Mouse (Mus musculus) kidney, postnatal 25 days (tissue): ENCODE measurements around the gene Dus3l.

Experiments
- DNase-seq, 2 experiments: peaks; one replicate each; pipeline ENCODE4 v3.0.0; 2021; ENCODE audit warnings: mixed read lengths in 2 of 2

The Dus3l gene

GRCm38 (mm10) chr17:56764474-56765354 is at the start of gene Dus3l:
Gene Dus3l (plus strand): TSS chr17:56764757.
- peak; percentile 87 to 94 for DNase-seq

DNA sequence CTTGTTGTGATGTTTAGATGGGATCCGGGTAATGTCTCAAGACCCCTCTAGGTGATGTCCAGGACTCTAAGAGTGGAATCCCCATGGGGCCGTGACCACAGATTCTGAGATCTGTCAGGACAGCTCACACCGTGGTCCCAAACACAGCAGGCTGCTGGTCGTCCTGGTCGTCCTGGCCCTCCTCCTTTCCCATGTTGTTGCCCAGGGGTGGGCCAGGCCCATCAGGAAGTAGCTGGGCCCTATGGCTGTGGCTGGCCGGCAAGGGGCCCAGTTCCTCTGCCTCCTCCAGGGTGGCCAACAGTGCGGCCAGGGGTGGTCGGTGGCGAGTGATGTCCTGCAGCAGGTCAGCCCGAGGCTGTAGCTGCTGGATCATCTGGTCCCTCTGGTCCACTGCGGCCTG is 49.2 kb upstream of the Dus3l start:
- no peak for DNase-seq

GRCm38 (mm10) chr17:56715914-56716654 is 48.5 kb upstream of the Dus3l start:
- no peak for DNase-seq

- peak; percentile 98 to 99 for DNase-seq
Measured at GRCm38 (mm10) chr17:56716655-56717362, 47.7 kb upstream of the Dus3l start.

DNA sequence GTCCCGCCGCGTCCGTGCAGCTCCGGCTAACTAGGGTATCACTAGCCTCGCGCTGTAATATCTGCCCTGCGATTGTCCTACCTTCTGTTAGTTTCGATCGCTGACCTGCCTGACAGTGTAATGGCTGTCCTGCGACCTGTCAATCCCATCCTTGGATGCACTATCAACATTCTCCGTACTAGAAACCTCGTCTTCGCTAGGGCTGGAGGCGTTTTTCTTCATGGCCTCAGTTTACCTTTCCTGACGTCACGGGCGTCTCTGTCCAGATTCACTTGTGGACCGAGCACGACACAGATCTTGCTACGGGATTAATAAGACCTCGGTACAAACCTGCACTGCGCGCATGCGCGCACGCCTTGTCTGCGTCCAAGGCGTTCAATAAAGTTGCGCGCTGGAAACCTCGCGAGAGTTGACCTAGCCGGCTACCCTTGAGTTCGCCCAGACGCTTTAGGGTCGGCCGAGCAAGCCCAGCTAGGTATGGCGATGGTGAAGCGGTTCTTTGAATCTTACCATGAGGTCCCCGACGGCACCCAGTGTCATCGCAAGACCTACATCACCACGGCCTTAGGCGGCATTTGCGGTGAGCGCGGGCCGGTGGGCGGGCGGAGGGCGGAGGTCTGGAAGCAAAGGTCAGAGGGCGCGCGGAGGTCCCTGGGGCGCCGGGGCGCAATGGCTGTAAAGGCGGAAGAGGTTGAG is 47.0 kb upstream of the Dus3l start, which contains the start of the genes Ndufa11 and Vmac:
Gene Ndufa11, plus strand, starts transcription at position 405 of the 696 bp plus-strand sequence.
Gene Vmac, minus strand, starts transcription at position 660 of the 696 bp plus-strand sequence.
- peak; percentile 98 to 99 for DNase-seq

DNA sequence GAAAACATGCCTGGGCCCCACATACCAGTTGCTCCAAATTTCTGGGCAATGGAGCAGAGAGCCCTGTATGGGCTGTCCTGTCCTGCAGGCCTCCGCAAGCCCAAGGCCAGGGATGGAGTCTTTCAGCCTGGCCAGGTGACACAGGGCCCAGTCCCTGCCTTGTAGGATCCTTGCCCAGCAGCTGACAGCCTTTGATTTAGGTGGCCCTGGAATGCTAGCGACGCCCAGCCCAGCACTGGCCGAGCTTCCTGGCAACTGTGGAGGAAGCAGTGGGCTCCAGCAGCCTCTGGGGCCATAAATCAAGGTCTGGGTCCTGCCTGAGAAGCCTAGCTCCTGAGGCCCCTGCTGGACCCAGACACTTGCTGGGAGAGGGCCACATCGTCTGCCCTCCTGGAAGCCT is 42.1 kb upstream of the Dus3l start:
- peak; percentile 60 to 77 for DNase-seq

DNA sequence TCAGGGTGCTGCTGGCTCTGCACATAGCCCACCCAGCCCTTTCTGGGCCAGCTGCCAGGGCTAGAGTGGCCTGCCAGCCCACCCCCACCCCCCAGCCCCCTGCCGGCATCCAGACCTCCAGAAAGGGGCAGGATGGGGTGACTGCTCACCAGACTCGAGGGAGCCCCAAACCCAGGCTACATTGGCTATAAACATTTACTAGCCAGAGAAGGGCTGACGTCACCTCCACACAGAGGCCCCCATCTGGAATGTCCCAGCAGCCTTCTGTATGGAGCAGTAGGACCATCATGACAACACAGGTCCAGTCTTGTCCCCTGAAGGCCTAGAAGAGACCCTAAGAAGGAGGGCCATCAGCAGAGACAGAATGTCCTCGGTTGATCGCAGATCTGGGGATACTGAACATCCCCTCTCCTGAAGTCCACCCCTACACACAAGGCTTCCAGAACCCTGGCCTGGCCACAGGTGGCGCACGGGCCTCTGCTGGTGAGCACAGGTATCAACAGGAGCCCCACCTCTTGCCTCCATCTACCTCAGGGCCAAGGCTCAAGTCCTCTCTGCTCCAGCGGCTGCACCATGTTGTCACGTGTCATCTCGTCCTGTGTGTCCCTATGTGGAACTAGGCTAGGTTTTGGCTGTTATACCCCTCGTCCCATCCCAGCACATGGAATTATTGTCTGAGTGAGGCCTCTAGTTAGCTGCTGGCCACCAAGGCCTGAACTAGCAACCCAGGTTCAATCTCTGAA is 41.0 kb upstream of the Dus3l start:
- DNase-seq, result no peak

- no peak for DNase-seq
Measured at GRCm38 (mm10) chr17:56727029-56727649, 37.4 kb upstream of the Dus3l start.

GRCm38 (mm10) chr17:56727659-56728058 is 36.9 kb upstream of the Dus3l start:
- DNase-seq, result no peak

- peak in 1 of 2 experiments; percentile 56 for DNase-seq
Measured at GRCm38 (mm10) chr17:56728117-56728516, 36.4 kb upstream of the Dus3l start.

GRCm38 (mm10) chr17:56729151-56729550 is 35.4 kb upstream of the Dus3l start:
- DNase-seq, result peak; percentile 21 to 69

DNA sequence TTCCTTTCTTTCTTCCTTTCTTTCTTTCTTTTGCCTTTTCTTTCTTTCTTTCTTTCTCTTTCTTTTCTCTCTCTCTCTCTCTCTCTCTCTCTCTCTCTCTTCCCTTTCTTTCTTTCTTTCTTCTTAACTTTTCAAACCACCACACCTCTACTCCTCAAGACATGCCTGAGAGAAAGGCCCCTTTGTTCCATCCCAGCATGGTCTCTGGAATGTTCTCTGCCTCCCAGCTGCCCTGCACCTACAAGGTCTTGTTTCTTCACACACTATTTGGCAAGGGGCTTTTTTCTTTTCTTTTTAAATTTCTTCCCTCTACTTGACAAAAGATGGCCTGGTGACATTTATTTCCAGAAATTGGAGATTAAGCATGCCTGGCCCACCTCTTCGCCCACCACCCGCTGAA is 34.9 kb upstream of the Dus3l start:
- DNase-seq, result no peak

GRCm38 (mm10) chr17:56736534-56736933 is 28.0 kb upstream of the Dus3l start:
- no peak for DNase-seq

- DNase-seq, result no peak
Measured at GRCm38 (mm10) chr17:56738221-56738620, 26.3 kb upstream of the Dus3l start.

- DNase-seq, result no peak
Measured at GRCm38 (mm10) chr17:56740118-56740787, 24.3 kb upstream of the Dus3l start.

GRCm38 (mm10) chr17:56740788-56741160 is 23.8 kb upstream of the Dus3l start:
- no peak for DNase-seq

GRCm38 (mm10) chr17:56744173-56744572 is 20.4 kb upstream of the Dus3l start:
- DNase-seq, result no peak

DNA sequence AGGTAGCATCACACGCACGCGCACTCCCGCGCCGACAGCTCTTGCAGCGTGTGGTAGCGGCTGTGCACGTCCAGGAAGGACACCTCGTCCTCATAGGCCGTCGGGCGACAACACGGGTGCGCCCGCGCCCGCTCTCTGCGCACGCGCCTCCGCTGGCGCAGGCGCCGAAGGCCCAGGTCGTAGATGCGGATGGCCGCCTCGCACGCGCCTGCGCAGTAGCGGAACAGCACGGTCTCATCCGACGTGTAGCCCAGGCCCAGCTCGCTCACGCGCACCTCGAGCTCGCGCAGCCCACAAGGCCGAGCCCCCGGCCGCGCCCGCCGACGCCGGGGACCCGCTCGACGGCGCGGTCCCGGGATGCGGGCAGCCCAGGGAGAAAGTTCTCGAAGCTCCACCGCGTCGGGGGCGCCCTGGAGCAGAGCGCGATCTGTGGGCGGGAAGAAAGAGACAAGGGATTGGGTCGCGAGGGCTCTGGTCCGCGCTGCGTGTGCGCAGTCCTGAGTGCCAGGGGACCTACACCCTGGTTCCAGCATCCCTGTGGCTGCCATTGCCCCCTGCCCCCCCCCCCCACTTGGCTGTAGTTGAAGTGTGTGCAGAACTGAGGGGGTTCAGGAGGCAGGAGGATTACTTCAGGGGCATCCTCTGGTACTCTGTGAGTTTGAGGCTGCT is 13.0 kb upstream of the Dus3l start:
- DNase-seq, result peak; percentile 40 to 81

GRCm38 (mm10) chr17:56753452-56753851 is 11.1 kb upstream of the Dus3l start:
- DNase-seq, result peak in 1 of 2 experiments; percentile 42
